Mouse (Mus musculus): ENCODE data around the gene 2210016F16Rik.
"Not testable (repeated sequence)": the region's sequence is repeated elsewhere in the genome, so short reads cannot be mapped to it uniquely, and the experiment has no call there.

The 2210016F16Rik gene

GRCm38 (mm10) chr13:58372278-58373152 lies 12.5 kb downstream of the 2210016F16Rik start:
- no peak for DNase-seq

- DNase-seq = no peak
These were observed 16.2 kb downstream of the 2210016F16Rik start for GRCm38 (mm10) chr13:58368835-58369234.

GRCm38 (mm10) chr13:58367641-58368040 lies 17.4 kb downstream of the 2210016F16Rik start:
- no peak for DNase-seq

- DNase-seq = no peak
These were observed 18.7 kb downstream of the 2210016F16Rik start for GRCm38 (mm10) chr13:58366373-58366772.

GRCm38 (mm10) chr13:58365179-58365578 lies 19.8 kb downstream of the 2210016F16Rik start:
- DNase-seq = not testable (repeated sequence)

- DNase-seq = no peak
These were observed 20.5 kb downstream of the 2210016F16Rik start for GRCm38 (mm10) chr13:58364353-58365175.

- no peak for DNase-seq
These were observed 25.7 kb downstream of the 2210016F16Rik start for GRCm38 (mm10) chr13:58359304-58359653.

GRCm38 (mm10) chr13:58358629-58359303 lies 26.3 kb downstream of the 2210016F16Rik start, which contains the start of gene Kif27:
TSS of gene Kif27 (minus strand) at chr13:58359122.
- DNase-seq = peak; percentile 82 to 85

GRCm38 (mm10) chr13:58352996-58353395 lies 32.0 kb downstream of the 2210016F16Rik start:
- DNase-seq = no peak

- no peak for DNase-seq
These were observed 34.4 kb downstream of the 2210016F16Rik start for GRCm38 (mm10) chr13:58350606-58351005.

GRCm38 (mm10) chr13:58344505-58344904 lies 40.5 kb downstream of the 2210016F16Rik start:
- DNase-seq = no peak

GRCm38 (mm10) chr13:58337456-58337855 lies 47.6 kb downstream of the 2210016F16Rik start:
- no peak for DNase-seq

GRCm38 (mm10) chr13:58334116-58334515 lies 50.9 kb downstream of the 2210016F16Rik start:
- no peak for DNase-seq
